Mouse (Mus musculus) testis, adult 2 months (tissue): ENCODE data around the gene Antxrl. TPM values are rescaled to one million over a fixed set of nuclear protein-coding genes. Genes with fewer than 3 reads are reported as not detected.

Experiments used
- H3K27ac ChIP-seq: fragments of 200-500 bp; 2 replicates; pipeline ENCODE4 v1.5.1; 2012; ENCODE audit warnings: low read depth, low read length; ENCODE audit not compliant: control insufficient read depth, insufficient read depth
- H3K27me3 ChIP-seq: fragments of 200-500 bp; 2 replicates; pipeline ENCODE4 v1.6.1; 2012; ENCODE audit warnings: mild to moderate bottlenecking, low read length, moderate library complexity; ENCODE audit not compliant: control insufficient read depth, insufficient read depth
- H3K36me3 ChIP-seq: fragments of 200-500 bp; 2 replicates; pipeline ENCODE4 v1.6.1; 2012; ENCODE audit warnings: mild to moderate bottlenecking, low read length; ENCODE audit not compliant: control insufficient read depth, insufficient read depth
- H3K4me1 ChIP-seq: fragments of 200-500 bp; 2 replicates; pipeline ENCODE4 v1.6.1; 2012; ENCODE audit warnings: low read length; ENCODE audit not compliant: control insufficient read depth, insufficient read depth
- H3K4me3 ChIP-seq: fragments of 200-500 bp; 2 replicates; pipeline ENCODE4 v1.5.1; 2012; ENCODE audit warnings: low read depth, mild to moderate bottlenecking, low read length, moderate library complexity, mixed read lengths; ENCODE audit not compliant: control insufficient read depth
- CTCF ChIP-seq: fragments of 200-500 bp; IDR thresholded peaks from 2 replicates; pipeline ENCODE4 v1.5.1; 2012; ENCODE audit warnings: low read depth, mild to moderate bottlenecking, inconsistent platforms, low read length, moderate library complexity; ENCODE audit not compliant: control insufficient read depth, insufficient read depth, insufficient replicate concordance
- POLR2A ChIP-seq: fragments of 200-500 bp; IDR thresholded peaks from 2 replicates; pipeline ENCODE4 v1.6.1; 2012; ENCODE audit warnings: low read depth, mild to moderate bottlenecking, inconsistent platforms, low read length, moderate library complexity; ENCODE audit not compliant: control insufficient read depth
- polyA plus RNA-seq: library from polyadenylated mRNA; depleted of rRNA; stranded (reverse); fragments of >200 nt; gene quantifications from 2 replicates; pipeline ENCODE4 v1.2.3, GENCODE M21; 2012

Antxrl gene
- polyA plus RNA-seq, 1 experiment: 204 TPM

DNA sequence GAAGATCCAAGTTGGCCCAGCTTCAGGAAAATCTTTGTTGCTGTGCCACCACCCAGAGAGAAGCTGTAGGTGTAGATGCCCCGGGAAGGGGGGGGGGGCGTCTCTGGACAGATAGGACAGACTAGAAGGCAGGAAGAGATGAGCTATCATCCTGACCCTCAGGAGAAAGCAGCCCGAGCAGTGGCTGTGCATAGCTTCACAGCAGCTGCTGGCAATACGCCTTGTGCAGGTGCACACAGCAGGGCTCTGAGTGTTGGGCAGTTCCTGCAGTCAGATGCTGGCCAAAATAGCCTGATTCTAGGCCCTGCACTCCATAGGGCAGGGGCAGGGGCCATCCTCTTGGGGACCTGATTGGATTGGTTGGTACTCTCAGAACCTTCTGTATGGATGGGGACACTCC, 34.3 kb downstream of the Antxrl start:
- Histone ChIP-seq H3K4me3 (no peak overlapping the region), H3K36me3 (no peaks in the 10 kb centered on the region), H3K27me3 (no peaks in the 10 kb centered on the region), H3K4me1 (no peaks in the 10 kb centered on the region), H3K27ac (no peak overlapping the region)
- TF ChIP-seq CTCF (no peak), POLR2A (no peak)

DNA sequence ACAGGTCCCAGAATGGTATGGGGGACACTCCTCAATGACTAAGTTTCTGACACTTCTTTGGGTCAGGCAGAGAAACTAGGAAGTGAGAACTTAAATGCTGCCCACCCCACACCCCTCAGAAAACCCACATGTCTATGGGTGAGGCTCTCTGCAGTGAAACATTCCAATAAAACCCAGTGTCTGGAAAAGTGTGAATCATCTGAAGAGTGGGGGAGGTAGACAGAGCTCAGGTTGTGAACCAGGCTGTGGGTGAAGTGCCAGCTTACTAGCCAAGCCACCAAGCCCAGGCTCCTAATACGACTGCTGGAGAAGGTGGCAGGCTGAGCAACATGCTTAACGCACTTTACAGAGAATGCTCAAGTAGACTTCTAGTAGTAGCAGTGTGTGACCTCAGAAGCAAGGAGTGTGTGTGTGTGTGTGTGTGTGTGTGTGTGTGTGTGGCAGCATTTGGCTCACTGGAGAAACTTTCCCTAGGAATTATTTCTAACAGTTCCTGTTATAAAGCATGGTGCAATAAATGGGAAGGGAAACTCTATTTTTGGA, 35.4 kb downstream of the Antxrl start:
- H3K4me3 ChIP-seq: no peak overlapping the region
- H3K27me3 ChIP-seq: no peaks in the 10 kb centered on the region
- no peaks in the 10 kb centered on the region for H3K36me3 ChIP-seq
- TF ChIP-seq CTCF (no peak), POLR2A (no peak)
- H3K27ac ChIP-seq: no peak overlapping the region
- H3K4me1 ChIP-seq: no peaks in the 10 kb centered on the region

DNA sequence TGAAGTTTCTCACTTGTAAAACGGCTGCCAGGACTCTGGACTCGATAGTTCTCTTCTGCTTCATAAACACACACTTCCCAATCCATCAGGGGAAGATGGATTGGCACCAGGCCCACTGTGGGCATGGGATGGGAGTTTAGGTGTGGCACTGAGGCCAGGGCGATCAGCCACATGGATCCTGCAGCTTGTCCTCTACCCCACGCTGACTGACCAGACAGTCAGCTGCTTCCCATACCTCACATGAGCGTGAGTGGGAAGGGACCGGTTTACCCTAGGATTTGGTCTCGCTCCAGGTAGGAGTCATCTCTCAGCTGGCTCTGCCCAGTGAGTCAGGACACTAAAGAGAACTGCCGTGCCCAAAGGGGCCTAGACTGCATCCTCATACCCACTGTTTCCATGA, 37.3 kb downstream of the Antxrl start:
- H3K4me1 ChIP-seq: no peaks in the 10 kb centered on the region
- H3K36me3 ChIP-seq: no peaks in the 10 kb centered on the region
- no peak overlapping the region for H3K27ac ChIP-seq
- H3K4me3 ChIP-seq: no peak overlapping the region
- H3K27me3 ChIP-seq: no peaks in the 10 kb centered on the region
- TF ChIP-seq POLR2A (no peak), CTCF (no peak)

- Histone ChIP-seq H3K36me3 (no peaks in the 10 kb centered on the region), H3K27ac (no peak overlapping the region), H3K4me1 (no peaks in the 10 kb centered on the region), H3K27me3 (no peaks in the 10 kb centered on the region), H3K4me3 (no peak overlapping the region)
- no peak for TF ChIP-seq CTCF
- no peak for TF ChIP-seq POLR2A
Observed at GRCm38 (mm10) chr14:34091475-34091874, 39.0 kb downstream of the Antxrl start.

GRCm38 (mm10) chr14:34092856-34093255, 40.3 kb downstream of the Antxrl start:
- no peaks in the 10 kb centered on the region for H3K36me3 ChIP-seq
- TF ChIP-seq POLR2A (no peak), CTCF (no peak)
- H3K4me1 ChIP-seq: no peaks in the 10 kb centered on the region
- H3K27ac ChIP-seq: no peak overlapping the region
- no peaks in the 10 kb centered on the region for H3K27me3 ChIP-seq
- no peak overlapping the region for H3K4me3 ChIP-seq

GRCm38 (mm10) chr14:34096161-34096560, 43.7 kb downstream of the Antxrl start:
- Histone ChIP-seq H3K4me3 (no peak overlapping the region), H3K27ac (no peak overlapping the region), H3K4me1 (no peaks in the 10 kb centered on the region), H3K36me3 (no peaks in the 10 kb centered on the region), H3K27me3 (no peaks in the 10 kb centered on the region)
- no peak for TF ChIP-seq CTCF
- no peak for TF ChIP-seq POLR2A

DNA sequence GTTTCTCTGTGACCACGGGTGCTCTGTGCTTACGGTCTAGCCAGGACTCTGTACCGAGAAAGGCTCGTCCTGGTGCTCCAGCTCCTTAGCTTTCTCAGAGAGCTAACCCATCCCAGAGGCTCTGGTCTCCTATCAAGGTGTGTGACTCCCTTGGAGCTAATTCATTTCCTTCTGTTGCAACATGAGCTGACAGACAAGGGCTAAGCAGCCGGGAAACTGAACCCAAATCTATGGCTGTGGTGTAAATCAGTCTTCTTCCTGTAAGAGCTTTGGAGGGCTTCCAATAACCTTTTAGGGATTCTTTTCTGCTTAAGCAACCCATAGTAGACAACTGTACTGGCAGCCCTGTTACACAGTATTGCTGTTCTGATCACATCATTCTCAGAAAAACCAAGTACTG, 50.1 kb downstream of the Antxrl start, which contains the start of gene A630023A22Rik:
A630023A22Rik (minus strand) TSS at position 154 of the 400 bp plus-strand sequence.
- TF ChIP-seq CTCF (no peak), POLR2A (no peak)
- no peaks in the 10 kb centered on the region for H3K27me3 ChIP-seq
- no peaks in the 10 kb centered on the region for H3K36me3 ChIP-seq
- peaks cover 2% of the 10 kb centered on the region; the same call in 1 of the 2 replicates for H3K4me1 ChIP-seq
- no peak within 1 kb of the TSS for H3K4me3 ChIP-seq
- no peak within 1 kb of the TSS for H3K27ac ChIP-seq

DNA sequence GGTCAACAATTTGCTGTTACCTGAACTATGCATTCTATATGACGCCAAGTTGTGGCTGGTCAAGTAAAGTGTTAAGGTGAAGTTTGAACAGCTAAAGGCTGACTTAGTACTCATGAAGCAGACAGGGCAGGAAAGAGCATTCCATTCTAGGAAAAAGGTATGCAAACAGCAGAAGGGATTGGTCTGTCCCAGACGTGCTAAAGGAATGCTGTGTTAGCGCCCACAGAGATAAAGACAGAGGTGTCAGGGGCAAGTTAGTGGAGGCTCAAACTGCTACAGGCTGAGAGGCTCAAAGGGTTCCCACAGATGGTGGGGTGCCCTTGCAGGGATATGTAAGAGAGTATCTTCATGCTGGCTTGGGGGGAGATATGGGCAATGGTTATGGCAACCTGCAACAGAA, 51.3 kb downstream of the Antxrl start:
- Histone ChIP-seq H3K36me3 (no peaks in the 10 kb centered on the region), H3K27me3 (no peaks in the 10 kb centered on the region), H3K27ac (no peak overlapping the region), H3K4me3 (no peak overlapping the region), H3K4me1 (peaks cover 2% of the 10 kb centered on the region; the same call in 1 of the 2 replicates)
- TF ChIP-seq POLR2A (no peak), CTCF (no peak)
